Mouse (Mus musculus): Measurements from ENCODE around the gene Ccar1. TPM values are rescaled to one million over a fixed set of nuclear protein-coding genes. Genes with fewer than 3 reads are reported as not detected.
A peak's percentile ranks its signal among the peaks of the same experiment; 100 is the strongest.
"Not testable (repeated sequence)": the region's sequence is repeated elsewhere in the genome, so short reads cannot be mapped to it uniquely, and the experiment has no call there.

Gene Ccar1
- polyA plus RNA-seq, 1 experiment from 2014 or later: 43.0 TPM

DNA sequence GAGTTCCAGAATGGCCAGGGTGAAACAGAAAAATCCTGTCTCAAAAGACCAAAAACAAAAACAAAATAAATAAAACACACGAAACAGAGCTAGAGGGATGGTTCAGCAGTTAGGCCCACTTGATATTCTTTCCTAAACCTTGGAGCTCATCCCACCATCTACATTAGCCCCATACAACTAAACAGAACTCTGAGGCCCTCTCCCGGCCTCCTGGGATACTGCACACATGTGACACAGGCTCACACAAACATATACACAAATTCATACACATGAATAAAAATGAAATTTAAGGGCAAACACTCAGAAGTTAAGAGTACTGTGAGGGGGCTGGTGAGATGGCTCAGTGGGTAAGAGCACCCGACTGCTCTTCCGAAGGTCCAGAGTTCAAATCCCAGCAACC is 2.1 kb upstream of the Ccar1 start:
- TF ChIP-seq EP300 (optimal IDR thresholded peaks at IDR 0.05) (no peak), CTCF (IDR thresholded peaks at IDR 0.05; ENCODE audit: low read depth) (no peak)
- H3K27ac ChIP-seq (replicated peaks): no peak overlapping the region
- H3K9me3 ChIP-seq (ENCODE audit: control insufficient read depth, low read length): no peaks in the 10 kb centered on the region
- no peak overlapping the region for H3K4me2 ChIP-seq (replicated peaks; ENCODE audit: low read depth)
- H3K9ac ChIP-seq (ENCODE audit: low read length): no peak overlapping the region
- WGBS: 94% methylated on average over 4 of the region's 4 CpGs
- H3K27me3 ChIP-seq (ENCODE audit: control insufficient read depth, insufficient read depth, low read length): no peaks in the 10 kb centered on the region
- no peak overlapping the region for H3K4me3 ChIP-seq (ENCODE audit: low read depth, low read length)
- DNase-seq (ENCODE audit: low spot score) (no peak), ATAC-seq (ENCODE audit: low FRiP score, low TSS enrichment) (no peak)
- no peaks in the 10 kb centered on the region for H3K36me3 ChIP-seq (ENCODE audit: control insufficient read depth, insufficient read depth, low read length)
- no peaks in the 10 kb centered on the region for H3K4me1 ChIP-seq (replicated peaks; ENCODE audit: control insufficient read depth, insufficient read depth)

DNA sequence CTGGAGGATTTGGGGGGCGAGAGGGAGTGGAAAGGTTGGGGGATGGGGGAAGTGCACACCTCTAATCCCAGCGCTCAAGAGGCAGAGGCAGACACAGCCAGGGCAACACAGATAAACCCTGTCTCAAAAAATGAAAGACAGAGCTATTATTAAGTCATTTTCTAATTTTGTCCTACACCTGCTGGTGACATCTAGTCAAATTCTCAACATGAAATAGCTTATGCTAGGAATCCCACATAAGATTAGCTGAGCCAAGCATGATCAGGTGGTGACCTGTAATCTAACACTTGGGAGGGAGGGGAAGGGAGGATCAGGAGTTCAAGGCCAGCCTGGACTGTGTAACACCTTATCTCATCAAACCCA is 986 bp upstream of the Ccar1 start:
- no peaks in the 10 kb centered on the region for H3K27me3 ChIP-seq (ENCODE audit: control insufficient read depth, insufficient read depth, low read length)
- no peak overlapping the region; the same call in 1 of the 2 replicates for H3K9ac ChIP-seq (ENCODE audit: low read length)
- H3K4me1 ChIP-seq (replicated peaks; ENCODE audit: control insufficient read depth, insufficient read depth): no peaks in the 10 kb centered on the region
- WGBS: 25% methylated on average over 2 of the region's 2 CpGs
- no peak for TF ChIP-seq CTCF (IDR thresholded peaks at IDR 0.05; ENCODE audit: low read depth)
- TF ChIP-seq EP300 (optimal IDR thresholded peaks at IDR 0.05): no peak
- H3K4me2 ChIP-seq (replicated peaks; ENCODE audit: low read depth): peak overlapping the region; percentile 53
- H3K36me3 ChIP-seq (ENCODE audit: control insufficient read depth, insufficient read depth, low read length): peaks cover 4% of the 10 kb centered on the region; the same call in 1 of the 2 replicates
- ATAC-seq (ENCODE audit: low FRiP score, low TSS enrichment) (no peak), DNase-seq (ENCODE audit: low spot score) (no peak)
- H3K27ac ChIP-seq (replicated peaks): peak overlapping the region; percentile 94
- peak overlapping the region; percentile 99 for H3K4me3 ChIP-seq (ENCODE audit: low read depth, low read length)
- H3K9me3 ChIP-seq (ENCODE audit: control insufficient read depth, low read length): no peaks in the 10 kb centered on the region

DNA sequence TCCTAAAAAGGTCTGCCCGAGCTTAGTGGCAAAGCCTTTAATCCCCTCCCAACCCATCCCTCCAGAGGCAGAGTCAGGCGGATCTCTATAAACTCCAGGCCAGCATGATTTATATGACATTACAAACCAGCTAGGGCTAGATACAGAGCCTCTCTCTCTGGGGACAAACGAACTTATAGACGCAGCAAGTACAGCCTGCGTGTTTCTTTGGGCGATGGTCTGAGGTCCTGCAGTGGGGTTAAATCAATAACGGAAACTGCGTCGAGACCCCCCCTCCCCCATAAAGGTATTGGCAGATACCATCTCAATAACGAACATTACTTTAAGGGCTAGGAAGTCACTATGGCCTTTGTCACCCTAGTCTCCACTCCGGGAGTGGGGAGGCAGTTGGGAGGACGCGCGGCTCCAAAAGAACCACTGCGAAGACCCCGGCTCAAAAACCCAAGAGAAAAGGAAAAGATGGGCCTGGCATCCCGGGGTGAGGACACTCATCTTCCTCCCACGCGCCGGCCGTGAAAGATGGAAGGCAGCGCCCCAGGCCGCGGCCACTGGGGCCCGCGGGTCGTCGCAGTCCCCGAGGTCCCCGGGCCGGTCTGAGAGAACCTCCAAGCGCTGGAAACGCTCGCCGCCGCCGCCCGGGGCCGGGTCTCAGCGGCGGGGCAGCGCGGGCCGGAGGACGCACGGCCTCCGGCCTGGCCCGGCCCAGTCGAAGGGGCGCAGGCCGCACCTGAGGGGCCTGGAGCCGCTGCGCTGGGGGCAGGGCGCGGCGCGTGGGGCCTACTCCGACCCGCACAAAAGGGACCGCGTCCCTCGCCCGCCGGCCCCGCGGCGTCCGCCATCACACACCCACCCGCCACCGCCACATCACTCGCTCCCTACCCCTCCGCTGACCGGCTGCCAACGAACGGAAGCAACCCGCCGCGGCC is 572 bp downstream of the Ccar1 start:
- H3K4me3 ChIP-seq (ENCODE audit: low read depth, low read length): peak overlapping the region; percentile 99
- peak overlapping the region; percentile 94 for H3K27ac ChIP-seq (replicated peaks)
- WGBS: under 1% methylated on average over 53 of the region's 78 CpGs
- no peaks in the 10 kb centered on the region for H3K27me3 ChIP-seq (ENCODE audit: control insufficient read depth, insufficient read depth, low read length)
- peak overlapping the region; percentile 75 for H3K4me2 ChIP-seq (replicated peaks; ENCODE audit: low read depth)
- DNase-seq (ENCODE audit: low spot score): no peak
- H3K9ac ChIP-seq (ENCODE audit: low read length): peak overlapping the region; percentile 92
- no peaks in the 10 kb centered on the region for H3K9me3 ChIP-seq (ENCODE audit: control insufficient read depth, low read length)
- TF ChIP-seq CTCF (IDR thresholded peaks at IDR 0.05; ENCODE audit: low read depth) (no peak), EP300 (optimal IDR thresholded peaks at IDR 0.05) (no peak)
- ATAC-seq (ENCODE audit: low FRiP score, low TSS enrichment): peak; percentile 74
- H3K36me3 ChIP-seq (ENCODE audit: control insufficient read depth, insufficient read depth, low read length): peaks cover 7% of the 10 kb centered on the region; the same call in 1 of the 2 replicates
- H3K4me1 ChIP-seq (replicated peaks; ENCODE audit: control insufficient read depth, insufficient read depth): no peaks in the 10 kb centered on the region

DNA sequence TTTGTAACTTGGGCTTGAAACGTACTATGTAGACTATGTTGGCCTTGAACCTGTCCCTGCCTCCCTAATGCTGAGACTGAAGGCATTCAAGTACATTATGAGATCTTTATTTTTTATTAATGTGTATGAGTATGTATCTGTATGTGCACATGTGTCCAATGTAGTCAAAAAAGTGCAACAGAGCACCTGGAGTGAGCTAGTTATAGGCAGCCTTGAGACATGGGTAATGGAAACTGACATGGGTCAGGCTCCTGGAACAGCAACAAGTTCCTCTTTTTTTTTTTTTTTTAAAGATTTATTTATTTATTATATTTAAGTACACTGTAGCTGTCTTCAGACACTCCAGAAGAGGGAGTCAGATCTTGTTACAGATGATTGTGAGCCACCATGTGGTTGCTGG is 10.3 kb downstream of the Ccar1 start:
- peaks cover 35% of the 10 kb centered on the region for H3K36me3 ChIP-seq (ENCODE audit: control insufficient read depth, insufficient read depth, low read length)
- H3K27ac ChIP-seq (replicated peaks); H3K4me3 ChIP-seq (ENCODE audit: low read depth, low read length); H3K27me3 ChIP-seq (ENCODE audit: control insufficient read depth, insufficient read depth, low read length); ATAC-seq (ENCODE audit: low FRiP score, low TSS enrichment); H3K4me2 ChIP-seq (replicated peaks; ENCODE audit: low read depth); H3K4me1 ChIP-seq (replicated peaks; ENCODE audit: control insufficient read depth, insufficient read depth); DNase-seq (ENCODE audit: low spot score); H3K9me3 ChIP-seq (ENCODE audit: control insufficient read depth, low read length); H3K9ac ChIP-seq (ENCODE audit: low read length): not testable (repeated sequence)
- 94% methylated on average over 1 of the region's 1 CpGs for WGBS

DNA sequence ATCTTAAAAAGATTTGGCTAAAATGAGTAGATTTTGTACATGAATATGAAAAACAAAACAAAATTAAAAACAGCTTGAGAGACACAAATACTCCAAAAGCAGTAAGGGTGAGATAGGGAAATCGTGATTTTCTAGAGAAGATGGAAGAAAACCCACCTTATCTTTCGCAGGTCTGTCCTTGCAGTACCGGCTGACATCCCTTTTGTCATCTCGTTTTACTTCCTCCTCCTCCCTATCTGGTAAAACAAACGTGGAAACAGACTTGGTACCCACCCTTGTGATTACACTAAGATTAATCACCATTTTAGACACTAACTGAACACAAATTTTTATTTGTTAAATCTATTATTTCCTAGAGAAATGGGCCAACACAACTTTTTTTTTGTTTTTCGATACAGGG is 41.3 kb downstream of the Ccar1 start:
- no peak overlapping the region for H3K4me3 ChIP-seq (ENCODE audit: low read depth, low read length)
- peaks cover 44% of the 10 kb centered on the region for H3K36me3 ChIP-seq (ENCODE audit: control insufficient read depth, insufficient read depth, low read length)
- H3K27ac ChIP-seq (replicated peaks): no peak overlapping the region
- WGBS: 64% methylated on average over 6 of the region's 6 CpGs
- no peak overlapping the region for H3K4me2 ChIP-seq (replicated peaks; ENCODE audit: low read depth)
- H3K4me1 ChIP-seq (replicated peaks; ENCODE audit: control insufficient read depth, insufficient read depth): no peaks in the 10 kb centered on the region
- ATAC-seq (ENCODE audit: low FRiP score, low TSS enrichment): no peak
- no peak for DNase-seq (ENCODE audit: low spot score)
- H3K27me3 ChIP-seq (ENCODE audit: control insufficient read depth, insufficient read depth, low read length): no peaks in the 10 kb centered on the region
- TF ChIP-seq CTCF (IDR thresholded peaks at IDR 0.05; ENCODE audit: low read depth) (no peak), EP300 (optimal IDR thresholded peaks at IDR 0.05) (no peak)
- H3K9ac ChIP-seq (ENCODE audit: low read length): no peak overlapping the region
- no peaks in the 10 kb centered on the region for H3K9me3 ChIP-seq (ENCODE audit: control insufficient read depth, low read length)
